Mouse (Mus musculus): ENCODE data around the gene Glt6d1. TPM values are rescaled to one million over a fixed set of nuclear protein-coding genes. Genes with fewer than 3 reads are reported as not detected.

The Glt6d1 gene
- polyA plus RNA-seq, 1 experiment from 2014 or later, result not detected

DNA sequence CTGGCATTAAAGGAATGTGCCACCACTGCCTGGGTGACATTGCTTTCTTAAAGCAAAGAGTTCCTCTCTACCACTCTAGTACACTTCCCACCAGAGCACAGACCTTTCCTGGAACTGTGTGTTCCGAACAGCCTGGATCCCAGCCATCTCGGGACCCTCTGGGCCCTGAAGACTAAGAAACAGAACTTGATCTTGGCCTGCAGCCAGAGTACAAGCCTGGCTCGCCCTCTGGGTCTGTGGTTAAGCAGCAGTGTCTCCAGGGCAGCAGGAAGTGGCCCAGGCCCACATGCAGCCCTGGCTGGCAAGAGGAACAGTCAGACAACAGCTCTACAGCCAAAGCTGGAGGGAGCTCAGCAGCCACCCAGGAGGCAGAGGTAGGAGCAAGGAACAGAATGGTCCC, 37.0 kb upstream of the Glt6d1 start:
- no peaks in the 10 kb centered on the region for H3K36me3 ChIP-seq (ENCODE audit: control insufficient read depth, insufficient read depth, low read length)
- no peak overlapping the region for H3K4me3 ChIP-seq (ENCODE audit: low read depth, low read length)
- DNase-seq (ENCODE audit: low spot score) (no peak), ATAC-seq (ENCODE audit: insufficient read depth, low FRiP score, low TSS enrichment) (no peak)
- H3K4me2 ChIP-seq (ENCODE audit: low read depth), result no peak overlapping the region
- H3K4me1 ChIP-seq (ENCODE audit: control insufficient read depth, insufficient read depth, low read length), result no peaks in the 10 kb centered on the region
- H3K27me3 ChIP-seq (ENCODE audit: control insufficient read depth, insufficient read depth, low read length), result no peaks in the 10 kb centered on the region
- no peaks in the 10 kb centered on the region for H3K9me3 ChIP-seq (ENCODE audit: control insufficient read depth, low read length)
- no peak overlapping the region for H3K9ac ChIP-seq (ENCODE audit: low read length)
- no peak overlapping the region for H3K27ac ChIP-seq (ENCODE audit: low read depth, low read length)
- 71% methylated on average over 3 of the region's 3 CpGs for WGBS

GRCm38 (mm10) chr2:25850330-25850729, 34.7 kb upstream of the Glt6d1 start:
- H3K27ac ChIP-seq (ENCODE audit: low read depth, low read length), result no peak overlapping the region
- no peak overlapping the region for H3K4me2 ChIP-seq (ENCODE audit: low read depth)
- ATAC-seq (ENCODE audit: insufficient read depth, low FRiP score, low TSS enrichment) (no peak), DNase-seq (ENCODE audit: low spot score) (peak; percentile 63)
- H3K9me3 ChIP-seq (ENCODE audit: control insufficient read depth, low read length), result no peaks in the 10 kb centered on the region
- H3K27me3 ChIP-seq (ENCODE audit: control insufficient read depth, insufficient read depth, low read length), result no peaks in the 10 kb centered on the region
- no peak overlapping the region for H3K4me3 ChIP-seq (ENCODE audit: low read depth, low read length)
- H3K4me1 ChIP-seq (ENCODE audit: control insufficient read depth, insufficient read depth, low read length), result no peaks in the 10 kb centered on the region
- no peaks in the 10 kb centered on the region for H3K36me3 ChIP-seq (ENCODE audit: control insufficient read depth, insufficient read depth, low read length)
- H3K9ac ChIP-seq (ENCODE audit: low read length), result no peak overlapping the region
- 18% methylated on average over 4 of the region's 4 CpGs for WGBS

- 78% methylated on average over 12 of the region's 16 CpGs for WGBS
Observed at GRCm38 (mm10) chr2:25847226-25847625, 31.6 kb upstream of the Glt6d1 start, which contains the start of gene Sohlh1. Gene Sohlh1 (minus strand): TSS chr2:25847248.

GRCm38 (mm10) chr2:25846516-25846915, 30.9 kb upstream of the Glt6d1 start:
- WGBS, result 93% methylated on average over 8 of the region's 8 CpGs
- Histone ChIP-seq H3K27me3 (ENCODE audit: control insufficient read depth, insufficient read depth, low read length) (no peaks in the 10 kb centered on the region), H3K9ac (ENCODE audit: low read length) (no peak overlapping the region), H3K4me3 (ENCODE audit: low read depth, low read length) (no peak overlapping the region), H3K36me3 (ENCODE audit: control insufficient read depth, insufficient read depth, low read length) (no peaks in the 10 kb centered on the region), H3K4me1 (ENCODE audit: control insufficient read depth, insufficient read depth, low read length) (no peaks in the 10 kb centered on the region), H3K9me3 (ENCODE audit: control insufficient read depth, low read length) (no peaks in the 10 kb centered on the region), H3K4me2 (ENCODE audit: low read depth) (no peak overlapping the region), H3K27ac (ENCODE audit: low read depth, low read length) (no peak overlapping the region)
- DNase-seq (ENCODE audit: low spot score), result no peak
- no peak for ATAC-seq (ENCODE audit: insufficient read depth, low FRiP score, low TSS enrichment)

More at GRCm38 (mm10) chr2:25847226-25847625, 31.6 kb upstream of the Glt6d1 start, which contains the start of gene Sohlh1:
- ATAC-seq (ENCODE audit: insufficient read depth, low FRiP score, low TSS enrichment) (no peak), DNase-seq (ENCODE audit: low spot score) (no peak)
- Histone ChIP-seq H3K27ac (ENCODE audit: low read depth, low read length) (no peak within 1 kb of the TSS), H3K27me3 (ENCODE audit: control insufficient read depth, insufficient read depth, low read length) (no peaks in the 10 kb centered on the region), H3K4me3 (ENCODE audit: low read depth, low read length) (no peak within 1 kb of the TSS), H3K4me1 (ENCODE audit: control insufficient read depth, insufficient read depth, low read length) (no peaks in the 10 kb centered on the region), H3K4me2 (ENCODE audit: low read depth) (no peak within 1 kb of the TSS), H3K36me3 (ENCODE audit: control insufficient read depth, insufficient read depth, low read length) (no peaks in the 10 kb centered on the region), H3K9ac (ENCODE audit: low read length) (no peak within 1 kb of the TSS), H3K9me3 (ENCODE audit: control insufficient read depth, low read length) (no peaks in the 10 kb centered on the region)

- DNase-seq (ENCODE audit: low spot score), result no peak
- no peak overlapping the region for H3K9ac ChIP-seq (ENCODE audit: low read length)
- no peak overlapping the region for H3K4me2 ChIP-seq (ENCODE audit: low read depth)
- H3K4me3 ChIP-seq (ENCODE audit: low read depth, low read length), result no peak overlapping the region
- no peaks in the 10 kb centered on the region for H3K9me3 ChIP-seq (ENCODE audit: control insufficient read depth, low read length)
- 86% methylated on average over 3 of the region's 3 CpGs for WGBS
- H3K36me3 ChIP-seq (ENCODE audit: control insufficient read depth, insufficient read depth, low read length), result no peaks in the 10 kb centered on the region
- no peaks in the 10 kb centered on the region for H3K4me1 ChIP-seq (ENCODE audit: control insufficient read depth, insufficient read depth, low read length)
- no peak for ATAC-seq (ENCODE audit: insufficient read depth, low FRiP score, low TSS enrichment)
- H3K27me3 ChIP-seq (ENCODE audit: control insufficient read depth, insufficient read depth, low read length), result no peaks in the 10 kb centered on the region
- no peak overlapping the region for H3K27ac ChIP-seq (ENCODE audit: low read depth, low read length)
Observed at GRCm38 (mm10) chr2:25844097-25844496, 28.4 kb upstream of the Glt6d1 start.

GRCm38 (mm10) chr2:25842758-25843157, 27.1 kb upstream of the Glt6d1 start:
- no peak overlapping the region for H3K4me2 ChIP-seq (ENCODE audit: low read depth)
- ATAC-seq (ENCODE audit: insufficient read depth, low FRiP score, low TSS enrichment) (no peak), DNase-seq (ENCODE audit: low spot score) (no peak)
- no peaks in the 10 kb centered on the region for H3K36me3 ChIP-seq (ENCODE audit: control insufficient read depth, insufficient read depth, low read length)
- no peaks in the 10 kb centered on the region for H3K4me1 ChIP-seq (ENCODE audit: control insufficient read depth, insufficient read depth, low read length)
- no peaks in the 10 kb centered on the region for H3K27me3 ChIP-seq (ENCODE audit: control insufficient read depth, insufficient read depth, low read length)
- H3K9me3 ChIP-seq (ENCODE audit: control insufficient read depth, low read length), result no peaks in the 10 kb centered on the region
- H3K9ac ChIP-seq (ENCODE audit: low read length), result no peak overlapping the region
- no peak overlapping the region for H3K27ac ChIP-seq (ENCODE audit: low read depth, low read length)
- 74% methylated on average over 1 of the region's 1 CpGs for WGBS
- H3K4me3 ChIP-seq (ENCODE audit: low read depth, low read length), result no peak overlapping the region

- no peak for DNase-seq (ENCODE audit: low spot score)
- Histone ChIP-seq H3K4me2 (ENCODE audit: low read depth) (no peak overlapping the region), H3K36me3 (ENCODE audit: control insufficient read depth, insufficient read depth, low read length) (no peaks in the 10 kb centered on the region), H3K9me3 (ENCODE audit: control insufficient read depth, low read length) (no peaks in the 10 kb centered on the region), H3K4me1 (ENCODE audit: control insufficient read depth, insufficient read depth, low read length) (no peaks in the 10 kb centered on the region), H3K9ac (ENCODE audit: low read length) (no peak overlapping the region), H3K27me3 (ENCODE audit: control insufficient read depth, insufficient read depth, low read length) (no peaks in the 10 kb centered on the region), H3K27ac (ENCODE audit: low read depth, low read length) (no peak overlapping the region), H3K4me3 (ENCODE audit: low read depth, low read length) (no peak overlapping the region)
- WGBS, result 69% methylated on average over 4 of the region's 4 CpGs
- no peak for ATAC-seq (ENCODE audit: insufficient read depth, low FRiP score, low TSS enrichment)
Observed at GRCm38 (mm10) chr2:25842161-25842560, 26.5 kb upstream of the Glt6d1 start.

DNA sequence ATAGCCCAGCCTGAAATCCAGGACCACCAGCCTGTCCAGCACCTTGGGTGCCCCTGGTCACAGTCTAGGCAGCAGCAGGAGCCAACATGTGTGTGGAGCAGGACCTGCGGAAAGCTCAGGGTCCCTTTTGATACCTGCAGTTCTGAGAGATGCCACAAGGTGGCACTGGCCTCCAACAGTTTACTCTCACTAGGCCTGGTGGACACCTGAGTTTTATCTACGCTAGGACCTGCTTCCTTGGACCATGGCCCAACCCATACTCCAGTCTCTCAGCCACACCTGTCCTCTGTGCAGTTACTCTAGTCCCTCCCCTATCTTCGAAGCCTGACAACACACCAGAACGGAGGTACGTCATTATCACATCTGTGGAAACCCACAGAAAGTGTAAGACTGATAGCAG, 20.6 kb upstream of the Glt6d1 start:
- Histone ChIP-seq H3K4me3 (ENCODE audit: low read depth, low read length) (no peak overlapping the region), H3K36me3 (ENCODE audit: control insufficient read depth, insufficient read depth, low read length) (no peaks in the 10 kb centered on the region), H3K27ac (ENCODE audit: low read depth, low read length) (no peak overlapping the region), H3K4me1 (ENCODE audit: control insufficient read depth, insufficient read depth, low read length) (no peaks in the 10 kb centered on the region), H3K4me2 (ENCODE audit: low read depth) (no peak overlapping the region), H3K9ac (ENCODE audit: low read length) (no peak overlapping the region), H3K27me3 (ENCODE audit: control insufficient read depth, insufficient read depth, low read length) (no peaks in the 10 kb centered on the region), H3K9me3 (ENCODE audit: control insufficient read depth, low read length) (no peaks in the 10 kb centered on the region)
- WGBS, result 54% methylated on average over 5 of the region's 5 CpGs
- DNase-seq (ENCODE audit: low spot score) (peak; percentile 73), ATAC-seq (ENCODE audit: insufficient read depth, low FRiP score, low TSS enrichment) (no peak)

GRCm38 (mm10) chr2:25830786-25831185, 15.1 kb upstream of the Glt6d1 start:
- Histone ChIP-seq H3K27me3 (ENCODE audit: control insufficient read depth, insufficient read depth, low read length) (no peaks in the 10 kb centered on the region), H3K9ac (ENCODE audit: low read length) (no peak overlapping the region), H3K4me1 (ENCODE audit: control insufficient read depth, insufficient read depth, low read length) (no peaks in the 10 kb centered on the region), H3K4me3 (ENCODE audit: low read depth, low read length) (no peak overlapping the region), H3K4me2 (ENCODE audit: low read depth) (no peak overlapping the region), H3K36me3 (ENCODE audit: control insufficient read depth, insufficient read depth, low read length) (no peaks in the 10 kb centered on the region), H3K9me3 (ENCODE audit: control insufficient read depth, low read length) (no peaks in the 10 kb centered on the region), H3K27ac (ENCODE audit: low read depth, low read length) (no peak overlapping the region)
- 92% methylated on average over 3 of the region's 3 CpGs for WGBS
- ATAC-seq (ENCODE audit: insufficient read depth, low FRiP score, low TSS enrichment) (no peak), DNase-seq (ENCODE audit: low spot score) (no peak)
